Mouse (Mus musculus) induced T-regulatory cell, adult 2 months (primary cell): ENCODE results near the gene Klhl10.
A peak's percentile ranks its signal among the peaks of the same experiment; 100 is the strongest.

Experiments used
- DNase-seq: peaks from one replicate; pipeline ENCODE4 v3.0.0-alpha.2; 2012; ENCODE audit warnings: low read depth

Gene Klhl10

GRCm38 (mm10) chr11:100441797-100442196 lies at the start of gene Klhl10, which contains the start of gene Nt5c3b:
Gene Klhl10 (plus strand): TSS chr11:100441917.
Gene Nt5c3b (minus strand): TSS chr11:100441808.
- DNase-seq: no peak

GRCm38 (mm10) chr11:100392958-100393357 lies 48.8 kb upstream of the Klhl10 start:
- no peak for DNase-seq

- DNase-seq: no peak
These were observed 48.0 kb upstream of the Klhl10 start for GRCm38 (mm10) chr11:100393733-100394132.

GRCm38 (mm10) chr11:100394353-100395074 lies 47.2 kb upstream of the Klhl10 start:
- DNase-seq: no peak

GRCm38 (mm10) chr11:100395200-100395599 lies 46.5 kb upstream of the Klhl10 start:
- no peak for DNase-seq

GRCm38 (mm10) chr11:100395861-100396631 lies 45.7 kb upstream of the Klhl10 start:
- no peak for DNase-seq

- DNase-seq: no peak
These were observed 44.7 kb upstream of the Klhl10 start for GRCm38 (mm10) chr11:100396886-100397599.

GRCm38 (mm10) chr11:100397600-100398389 lies 43.9 kb upstream of the Klhl10 start, which contains the start of gene Jup:
Gene Jup (minus strand): TSS chr11:100397763.
- peak; percentile 88 for DNase-seq

GRCm38 (mm10) chr11:100398517-100398916 lies 43.2 kb upstream of the Klhl10 start:
- no peak for DNase-seq

- DNase-seq: peak; percentile 34
These were observed 42.4 kb upstream of the Klhl10 start for GRCm38 (mm10) chr11:100399320-100399719.

- DNase-seq: no peak
These were observed 41.8 kb upstream of the Klhl10 start for GRCm38 (mm10) chr11:100399727-100400538.

- DNase-seq: no peak
These were observed 40.9 kb upstream of the Klhl10 start for GRCm38 (mm10) chr11:100400842-100401241.

GRCm38 (mm10) chr11:100402240-100402639 lies 39.5 kb upstream of the Klhl10 start:
- no peak for DNase-seq

- no peak for DNase-seq
These were observed 39.0 kb upstream of the Klhl10 start for GRCm38 (mm10) chr11:100402682-100403081.

GRCm38 (mm10) chr11:100403445-100404134 lies 38.1 kb upstream of the Klhl10 start:
- no peak for DNase-seq

- no peak for DNase-seq
These were observed 37.2 kb upstream of the Klhl10 start for GRCm38 (mm10) chr11:100404456-100405074.

GRCm38 (mm10) chr11:100406273-100406672 lies 35.4 kb upstream of the Klhl10 start:
- no peak for DNase-seq

- no peak for DNase-seq
These were observed 34.6 kb upstream of the Klhl10 start for GRCm38 (mm10) chr11:100406995-100407705.
